Mouse (Mus musculus): ENCODE data around the gene Gm10837. TPM values are rescaled to one million over a fixed set of nuclear protein-coding genes. Genes with fewer than 3 reads are reported as not detected.
"Not testable (repeated sequence)": the region's sequence is repeated elsewhere in the genome, so short reads cannot be mapped to it uniquely, and the experiment has no call there.

Gene Gm10837
- polyA plus RNA-seq, 1 experiment from 2014 or later: not detected

- Histone ChIP-seq H3K36me3 (ENCODE audit: control insufficient read depth, insufficient read depth, low read length) (no peaks in the 10 kb centered on the region), H3K9ac (ENCODE audit: low read depth, low read length) (no peak overlapping the region), H3K9me3 (ENCODE audit: control insufficient read depth, low read length) (no peaks in the 10 kb centered on the region), H3K4me1 (ENCODE audit: control insufficient read depth, insufficient read depth, low read length) (peaks cover 5% of the 10 kb centered on the region; the same call in 1 of the 2 replicates), H3K4me3 (ENCODE audit: low read length) (no peak overlapping the region), H3K4me2 (ENCODE audit: low read depth, low read length) (no peak overlapping the region), H3K27me3 (replicated peaks; ENCODE audit: control insufficient read depth, insufficient read depth, low read length) (peaks cover 58% of the 10 kb centered on the region), H3K27ac (ENCODE audit: low read length) (no peak overlapping the region)
- 61% methylated on average over 10 of the region's 10 CpGs for WGBS
- no peak for ATAC-seq
Observed at GRCm38 (mm10) chr14:122454901-122455561, 35.4 kb upstream of the Gm10837 start.

GRCm38 (mm10) chr14:122455562-122455958 lies 34.8 kb upstream of the Gm10837 start:
- peaks cover 58% of the 10 kb centered on the region for H3K27me3 ChIP-seq (replicated peaks; ENCODE audit: control insufficient read depth, insufficient read depth, low read length)
- H3K9ac ChIP-seq (ENCODE audit: low read depth, low read length): no peak overlapping the region
- H3K4me1 ChIP-seq (ENCODE audit: control insufficient read depth, insufficient read depth, low read length): 0 out of 2 replicates have a peak, but pooled peaks cover 5% of the 10 kb centered on the region
- no peaks in the 10 kb centered on the region for H3K36me3 ChIP-seq (ENCODE audit: control insufficient read depth, insufficient read depth, low read length)
- 66% methylated on average over 4 of the region's 4 CpGs for WGBS
- H3K4me2 ChIP-seq (ENCODE audit: low read depth, low read length): no peak overlapping the region
- no peak overlapping the region for H3K4me3 ChIP-seq (ENCODE audit: low read length)
- ATAC-seq: no peak
- no peaks in the 10 kb centered on the region for H3K9me3 ChIP-seq (ENCODE audit: control insufficient read depth, low read length)
- H3K27ac ChIP-seq (ENCODE audit: low read length): no peak overlapping the region

- not testable (repeated sequence) for H3K4me3 ChIP-seq (ENCODE audit: low read length); H3K4me2 ChIP-seq (ENCODE audit: low read depth, low read length); H3K9ac ChIP-seq (ENCODE audit: low read depth, low read length); ATAC-seq; H3K27ac ChIP-seq (ENCODE audit: low read length); H3K36me3 ChIP-seq (ENCODE audit: control insufficient read depth, insufficient read depth, low read length); H3K4me1 ChIP-seq (ENCODE audit: control insufficient read depth, insufficient read depth, low read length); H3K9me3 ChIP-seq (ENCODE audit: control insufficient read depth, low read length)
- 85% methylated on average over 5 of the region's 12 CpGs for WGBS
- peaks cover 51% of the 10 kb centered on the region for H3K27me3 ChIP-seq (replicated peaks; ENCODE audit: control insufficient read depth, insufficient read depth, low read length)
Observed at GRCm38 (mm10) chr14:122459332-122459731, 31.1 kb upstream of the Gm10837 start.

DNA sequence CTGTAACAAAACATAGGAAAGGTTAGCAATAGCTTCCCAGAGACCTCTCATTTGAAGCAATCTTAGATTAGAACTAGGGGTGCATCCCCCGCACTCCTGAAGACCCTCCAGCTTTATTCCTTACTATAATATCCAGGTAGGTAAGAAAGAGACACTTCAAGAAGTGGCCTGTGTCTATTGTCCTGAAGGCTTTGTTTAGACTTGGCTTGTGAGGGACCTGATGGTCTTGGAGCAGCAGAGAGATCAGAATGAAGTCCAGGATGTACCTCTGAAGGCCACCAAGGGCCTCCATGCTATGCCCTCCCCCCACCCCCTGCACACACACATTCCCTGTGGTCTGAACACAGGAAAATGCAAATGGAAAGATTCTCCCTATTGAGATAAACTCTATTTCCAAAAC lies 30.6 kb upstream of the Gm10837 start:
- Histone ChIP-seq H3K4me1 (ENCODE audit: control insufficient read depth, insufficient read depth, low read length) (peaks cover 14% of the 10 kb centered on the region), H3K9ac (ENCODE audit: low read depth, low read length) (no peak overlapping the region), H3K27me3 (replicated peaks; ENCODE audit: control insufficient read depth, insufficient read depth, low read length) (peaks cover 53% of the 10 kb centered on the region), H3K4me2 (ENCODE audit: low read depth, low read length) (no peak overlapping the region), H3K4me3 (ENCODE audit: low read length) (no peak overlapping the region), H3K36me3 (ENCODE audit: control insufficient read depth, insufficient read depth, low read length) (no peaks in the 10 kb centered on the region), H3K27ac (ENCODE audit: low read length) (no peak overlapping the region), H3K9me3 (ENCODE audit: control insufficient read depth, low read length) (no peaks in the 10 kb centered on the region)
- no peak for ATAC-seq
- 86% methylated on average over 1 of the region's 1 CpGs for WGBS

DNA sequence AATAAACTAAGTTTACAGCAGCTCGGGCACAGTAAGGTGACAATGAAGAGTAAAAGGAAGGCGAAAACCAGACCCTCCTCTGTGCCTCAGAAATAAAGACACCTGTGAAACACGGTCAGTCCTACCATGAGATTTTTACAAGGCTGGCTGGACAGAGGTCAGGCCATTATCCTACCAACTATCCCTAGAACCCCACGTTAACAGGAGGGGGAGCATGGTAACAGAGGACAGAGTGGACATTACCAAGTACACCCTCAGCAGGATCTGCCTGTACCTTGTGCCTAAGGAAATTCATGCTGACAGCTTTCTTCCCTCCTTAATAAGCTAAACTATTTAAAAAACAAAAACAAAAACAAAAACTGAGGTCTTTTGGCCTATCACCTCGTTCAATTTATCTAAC lies 30.2 kb upstream of the Gm10837 start:
- no peak for ATAC-seq
- peaks cover 17% of the 10 kb centered on the region for H3K4me1 ChIP-seq (ENCODE audit: control insufficient read depth, insufficient read depth, low read length)
- no peak overlapping the region for H3K9ac ChIP-seq (ENCODE audit: low read depth, low read length)
- peaks cover 53% of the 10 kb centered on the region for H3K27me3 ChIP-seq (replicated peaks; ENCODE audit: control insufficient read depth, insufficient read depth, low read length)
- no peak overlapping the region for H3K4me3 ChIP-seq (ENCODE audit: low read length)
- H3K9me3 ChIP-seq (ENCODE audit: control insufficient read depth, low read length): no peaks in the 10 kb centered on the region
- no peaks in the 10 kb centered on the region for H3K36me3 ChIP-seq (ENCODE audit: control insufficient read depth, insufficient read depth, low read length)
- WGBS: 49% methylated on average over 5 of the region's 5 CpGs
- H3K27ac ChIP-seq (ENCODE audit: low read length): no peak overlapping the region
- no peak overlapping the region for H3K4me2 ChIP-seq (ENCODE audit: low read depth, low read length)

DNA sequence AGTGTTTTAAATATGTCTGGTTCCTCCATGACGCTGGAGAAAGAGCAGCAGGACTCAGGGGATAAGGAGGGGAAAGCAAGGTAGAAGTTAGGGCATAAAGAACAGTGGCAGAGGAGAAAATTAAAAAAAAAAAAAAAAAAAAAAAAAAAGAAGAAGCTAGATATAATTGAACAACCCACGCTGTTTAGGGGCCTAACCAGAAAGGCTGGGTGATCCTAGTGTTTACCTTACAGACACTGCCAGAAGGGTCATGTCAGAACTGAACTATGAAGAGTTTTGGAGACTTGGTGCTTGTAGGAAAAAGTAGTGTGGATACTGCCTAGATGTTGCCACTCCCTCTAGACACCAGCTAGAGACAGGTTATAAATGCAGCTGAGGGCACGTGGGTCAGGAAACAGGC lies 28.9 kb upstream of the Gm10837 start:
- Histone ChIP-seq H3K27me3 (replicated peaks; ENCODE audit: control insufficient read depth, insufficient read depth, low read length) (peaks cover 61% of the 10 kb centered on the region), H3K36me3 (ENCODE audit: control insufficient read depth, insufficient read depth, low read length) (no peaks in the 10 kb centered on the region), H3K4me2 (ENCODE audit: low read depth, low read length) (no peak overlapping the region), H3K4me3 (ENCODE audit: low read length) (no peak overlapping the region), H3K4me1 (ENCODE audit: control insufficient read depth, insufficient read depth, low read length) (peaks cover 17% of the 10 kb centered on the region), H3K9me3 (ENCODE audit: control insufficient read depth, low read length) (no peaks in the 10 kb centered on the region), H3K9ac (ENCODE audit: low read depth, low read length) (no peak overlapping the region), H3K27ac (ENCODE audit: low read length) (no peak overlapping the region)
- ATAC-seq: no peak
- WGBS: 33% methylated on average over 3 of the region's 3 CpGs

GRCm38 (mm10) chr14:122461966-122462365 lies 28.4 kb upstream of the Gm10837 start:
- no peak overlapping the region for H3K9ac ChIP-seq (ENCODE audit: low read depth, low read length)
- peaks cover 17% of the 10 kb centered on the region for H3K4me1 ChIP-seq (ENCODE audit: control insufficient read depth, insufficient read depth, low read length)
- H3K27ac ChIP-seq (ENCODE audit: low read length): no peak overlapping the region
- H3K36me3 ChIP-seq (ENCODE audit: control insufficient read depth, insufficient read depth, low read length): no peaks in the 10 kb centered on the region
- H3K27me3 ChIP-seq (replicated peaks; ENCODE audit: control insufficient read depth, insufficient read depth, low read length): peaks cover 66% of the 10 kb centered on the region
- 28% methylated on average over 9 of the region's 9 CpGs for WGBS
- H3K4me3 ChIP-seq (ENCODE audit: low read length): no peak overlapping the region
- no peak overlapping the region for H3K4me2 ChIP-seq (ENCODE audit: low read depth, low read length)
- ATAC-seq: no peak
- no peaks in the 10 kb centered on the region for H3K9me3 ChIP-seq (ENCODE audit: control insufficient read depth, low read length)

DNA sequence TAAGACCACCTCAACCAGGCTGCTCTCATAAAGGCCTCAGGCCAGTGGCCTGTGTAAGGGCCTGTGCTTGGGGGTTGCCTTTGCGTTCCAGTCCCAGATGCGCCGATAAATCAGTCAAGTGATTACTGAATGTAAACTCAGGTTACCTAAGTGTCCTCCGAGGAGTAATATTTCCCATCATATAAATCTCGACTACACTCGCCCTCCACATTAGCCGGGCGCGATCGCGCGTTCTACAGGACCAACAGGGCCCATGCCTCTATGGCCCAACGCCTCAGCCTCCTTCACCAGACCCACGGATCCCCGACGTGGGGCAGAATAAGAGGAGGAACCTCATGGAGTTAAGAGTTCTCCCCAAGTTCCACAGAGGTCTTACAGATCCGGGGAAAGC lies 27.7 kb upstream of the Gm10837 start:
- WGBS: 16% methylated on average over 17 of the region's 17 CpGs
- Histone ChIP-seq H3K9me3 (ENCODE audit: control insufficient read depth, low read length) (no peaks in the 10 kb centered on the region), H3K9ac (ENCODE audit: low read depth, low read length) (no peak overlapping the region), H3K27me3 (replicated peaks; ENCODE audit: control insufficient read depth, insufficient read depth, low read length) (peaks cover 70% of the 10 kb centered on the region), H3K27ac (ENCODE audit: low read length) (no peak overlapping the region), H3K4me1 (ENCODE audit: control insufficient read depth, insufficient read depth, low read length) (peaks cover 17% of the 10 kb centered on the region), H3K36me3 (ENCODE audit: control insufficient read depth, insufficient read depth, low read length) (no peaks in the 10 kb centered on the region), H3K4me2 (ENCODE audit: low read depth, low read length) (no peak overlapping the region), H3K4me3 (ENCODE audit: low read length) (no peak overlapping the region)
- ATAC-seq: no peak

DNA sequence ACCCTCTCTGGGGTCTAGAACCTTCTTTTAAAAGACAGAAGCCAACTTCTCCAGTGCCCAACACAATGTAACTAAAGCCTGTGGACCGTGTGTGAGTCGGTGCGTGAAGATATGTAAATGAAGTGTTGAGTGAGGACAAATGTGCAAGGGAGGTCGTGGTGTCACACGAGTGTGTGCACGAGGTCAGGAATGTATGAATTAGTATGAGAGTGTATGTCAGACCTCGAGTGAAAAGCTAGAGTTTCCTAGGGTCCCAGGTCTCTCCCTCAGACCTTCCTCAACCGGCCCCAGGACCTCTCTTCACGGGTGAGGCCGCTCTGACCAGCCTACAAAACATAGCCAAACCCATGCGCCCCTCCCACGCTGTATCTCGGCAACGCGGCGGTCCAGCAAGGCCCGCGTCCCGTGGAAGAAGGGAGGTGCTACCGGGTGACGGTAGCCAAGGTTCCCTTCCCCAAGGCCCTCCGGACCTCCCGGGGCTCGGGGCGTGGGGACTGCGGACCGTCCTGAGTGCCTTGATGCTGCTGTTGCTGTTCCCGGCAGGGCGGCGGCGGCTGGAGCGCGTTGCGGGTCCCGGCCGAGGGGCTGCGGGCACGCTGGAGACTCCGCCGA lies 27.2 kb upstream of the Gm10837 start:
- Histone ChIP-seq H3K9me3 (ENCODE audit: control insufficient read depth, low read length) (no peaks in the 10 kb centered on the region), H3K4me1 (ENCODE audit: control insufficient read depth, insufficient read depth, low read length) (peaks cover 17% of the 10 kb centered on the region), H3K4me2 (ENCODE audit: low read depth, low read length) (peak overlapping the region; percentile 94), H3K36me3 (ENCODE audit: control insufficient read depth, insufficient read depth, low read length) (no peaks in the 10 kb centered on the region), H3K4me3 (ENCODE audit: low read length) (peak overlapping the region; percentile 55), H3K27me3 (replicated peaks; ENCODE audit: control insufficient read depth, insufficient read depth, low read length) (peaks cover 75% of the 10 kb centered on the region), H3K27ac (ENCODE audit: low read length) (no peak overlapping the region), H3K9ac (ENCODE audit: low read depth, low read length) (no peak overlapping the region)
- ATAC-seq: no peak
- WGBS: 2% methylated on average over 40 of the region's 40 CpGs
